Mouse (Mus musculus) adipocyte (in vitro differentiated cells): ENCODE measurements around the gene Polm.
"Not testable (repeated sequence)": the region's sequence is repeated elsewhere in the genome, so short reads cannot be mapped to it uniquely, and the experiment has no call there.

ENCODE experiments used
- DNase-seq: peaks from one replicate; pipeline ENCODE4 v3.0.0-alpha.2; 2016; ENCODE audit warnings: low spot score

Gene Polm

GRCm38 (mm10) chr11:5855481-5855880 is 17.7 kb upstream of the Polm start:
- DNase-seq: no peak

DNA sequence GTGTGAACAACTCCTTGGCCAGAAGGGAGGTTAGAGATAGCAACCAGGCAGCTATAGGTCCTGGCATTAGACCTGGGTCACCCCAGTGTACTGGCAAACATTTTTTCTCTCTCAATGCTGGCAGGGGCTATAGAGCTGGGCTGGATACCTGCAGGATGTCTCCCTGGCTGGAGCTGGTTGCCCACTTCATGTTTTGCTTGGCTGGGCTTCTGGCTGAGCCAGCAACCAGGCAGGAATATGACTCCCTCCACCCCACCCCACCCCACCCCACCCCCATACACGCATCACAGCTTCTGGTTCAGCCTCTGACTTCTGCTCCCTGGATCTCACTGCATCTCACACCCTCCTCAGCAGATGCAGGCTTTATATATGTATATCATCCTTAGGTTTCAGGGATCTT is 14.5 kb upstream of the Polm start:
- DNase-seq: no peak

DNA sequence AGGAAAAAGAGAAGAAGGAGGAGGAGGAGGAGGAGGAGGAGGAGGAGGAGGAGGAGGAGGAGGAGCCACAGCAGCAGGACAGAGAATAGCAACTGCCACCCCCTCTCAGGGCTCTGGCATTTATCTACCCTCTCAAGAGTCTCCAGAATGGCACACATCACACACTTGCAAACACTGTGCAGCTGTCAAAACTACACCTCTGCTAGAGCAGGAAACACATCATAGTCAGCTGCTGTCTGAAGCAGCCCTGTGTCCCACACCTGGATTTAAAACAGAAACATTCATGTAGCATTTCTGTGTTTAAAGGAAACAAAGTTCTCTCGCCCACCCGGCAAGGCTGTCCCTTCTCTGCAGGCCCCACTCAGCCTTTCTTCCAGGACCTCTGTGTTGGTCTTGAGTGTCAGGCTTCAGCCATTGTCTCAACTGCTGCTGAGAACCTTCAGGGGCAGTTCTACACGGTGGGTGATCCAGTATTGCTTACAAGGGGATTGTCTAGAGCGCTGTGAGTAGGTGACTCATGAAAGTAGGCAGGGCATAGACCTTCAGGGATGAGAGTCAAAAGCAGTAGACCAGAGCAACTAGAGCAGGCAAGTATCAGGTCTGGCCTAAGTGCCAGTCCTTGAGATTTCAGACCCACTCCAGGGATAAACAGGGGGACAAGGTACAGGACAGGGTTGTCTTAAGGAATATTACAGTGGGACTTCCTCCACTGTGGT is 13.4 kb upstream of the Polm start:
- no peak for DNase-seq

DNA sequence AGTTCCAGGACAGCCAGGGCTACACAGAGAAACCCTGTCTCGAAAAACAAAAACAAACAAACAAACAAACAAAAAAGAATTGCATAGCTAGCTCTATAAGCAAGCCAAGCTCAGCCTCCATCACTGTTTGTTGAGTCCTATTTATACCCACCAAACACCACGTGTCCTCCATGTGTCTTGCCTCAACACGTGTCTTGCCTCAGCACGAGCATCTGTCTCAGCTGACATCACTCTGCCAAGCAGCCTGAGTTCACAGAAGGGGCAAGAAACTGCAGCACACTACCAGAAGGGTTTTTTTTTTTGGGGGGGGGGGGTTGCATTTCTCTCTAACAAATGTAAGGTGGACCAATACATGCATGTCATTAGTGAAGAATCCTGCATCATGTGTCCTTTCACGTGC is 12.6 kb upstream of the Polm start:
- DNase-seq: no peak

- no peak for DNase-seq
These were observed 11.5 kb upstream of the Polm start for GRCm38 (mm10) chr11:5849316-5849715.

GRCm38 (mm10) chr11:5848741-5849140 is 10.9 kb upstream of the Polm start:
- DNase-seq: no peak

GRCm38 (mm10) chr11:5846639-5847345 is 9.0 kb upstream of the Polm start:
- DNase-seq: peak; percentile 21

GRCm38 (mm10) chr11:5843131-5843530 is 5.3 kb upstream of the Polm start:
- no peak for DNase-seq

DNA sequence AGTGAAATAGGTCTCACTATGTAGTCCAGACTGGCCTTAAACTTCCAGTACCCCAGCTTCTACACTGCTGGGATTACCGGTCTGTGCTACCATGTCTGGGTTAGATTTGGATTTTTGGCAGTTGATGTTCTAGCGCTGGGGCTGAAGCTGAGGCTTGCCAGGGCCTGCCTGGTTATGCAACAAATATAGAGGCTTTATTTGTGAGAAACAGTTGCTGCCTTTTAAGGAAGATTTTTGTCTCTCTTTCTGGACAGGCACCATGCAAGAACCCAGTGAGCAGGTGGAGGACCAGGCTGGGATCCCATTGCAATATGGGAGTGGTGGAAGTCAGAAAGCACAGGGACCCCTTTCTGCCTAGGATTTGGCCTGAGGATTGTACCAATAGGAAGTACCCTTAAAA is 3.9 kb upstream of the Polm start:
- DNase-seq: peak; percentile 35

DNA sequence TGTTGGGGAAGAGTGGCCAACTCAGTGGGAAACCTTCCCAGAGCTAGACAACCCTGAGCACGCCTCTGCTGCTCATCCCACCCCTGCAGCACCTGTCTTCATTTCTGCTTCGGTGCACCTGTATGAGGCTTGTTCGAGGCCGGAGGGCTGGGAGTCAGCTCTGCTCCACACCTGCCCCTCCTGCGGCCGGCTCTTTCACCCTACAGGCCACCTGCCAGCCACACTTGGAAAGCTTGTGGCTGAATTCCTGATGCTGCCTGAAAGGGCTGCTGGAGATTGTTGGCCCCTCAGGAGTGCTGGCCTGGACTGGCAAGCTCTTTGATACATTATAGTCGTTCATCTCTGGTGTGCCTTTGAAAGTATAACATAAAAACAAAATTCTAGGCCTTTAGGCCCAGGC is 2.5 kb upstream of the Polm start:
- DNase-seq: no peak

DNA sequence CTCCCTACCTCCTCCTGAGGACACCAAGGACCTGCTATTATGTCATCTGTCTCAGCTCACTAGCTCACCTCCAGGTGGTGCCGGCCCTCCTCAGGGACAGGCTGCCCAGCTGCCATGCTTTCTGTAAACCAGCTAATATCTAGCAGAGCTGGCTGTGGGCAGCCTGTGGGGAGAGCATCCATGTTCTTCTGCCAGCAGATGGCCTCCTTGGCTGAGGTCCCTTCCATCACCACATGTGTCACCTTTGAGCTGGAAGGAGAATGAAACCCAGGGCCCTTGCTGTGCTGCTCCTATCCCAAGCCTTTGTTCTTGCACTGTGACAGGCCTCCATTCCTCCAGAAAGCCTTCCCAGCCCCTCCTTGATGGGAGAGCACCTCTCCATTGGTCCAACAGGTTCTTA is 1.7 kb downstream of the Polm start:
- peak; percentile 52 for DNase-seq

DNA sequence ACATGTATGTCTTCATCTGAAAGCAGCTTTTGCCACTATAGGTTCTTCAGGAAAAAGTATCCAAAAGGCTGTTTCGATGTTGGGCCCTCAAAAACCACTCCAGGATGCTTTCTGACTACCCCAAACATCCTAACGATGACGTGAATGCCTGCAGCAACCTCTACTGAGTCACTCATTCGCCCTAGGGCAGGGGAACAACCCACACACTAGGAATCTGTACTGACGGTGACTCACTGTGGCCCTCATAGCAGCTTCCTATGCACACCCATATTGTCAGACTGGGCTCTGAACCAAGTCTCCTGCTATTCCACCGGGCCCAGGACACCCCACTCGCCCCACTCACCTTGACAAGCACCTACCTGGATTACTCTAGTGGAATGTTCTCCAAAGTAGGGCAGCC is 2.8 kb downstream of the Polm start:
- DNase-seq: no peak

DNA sequence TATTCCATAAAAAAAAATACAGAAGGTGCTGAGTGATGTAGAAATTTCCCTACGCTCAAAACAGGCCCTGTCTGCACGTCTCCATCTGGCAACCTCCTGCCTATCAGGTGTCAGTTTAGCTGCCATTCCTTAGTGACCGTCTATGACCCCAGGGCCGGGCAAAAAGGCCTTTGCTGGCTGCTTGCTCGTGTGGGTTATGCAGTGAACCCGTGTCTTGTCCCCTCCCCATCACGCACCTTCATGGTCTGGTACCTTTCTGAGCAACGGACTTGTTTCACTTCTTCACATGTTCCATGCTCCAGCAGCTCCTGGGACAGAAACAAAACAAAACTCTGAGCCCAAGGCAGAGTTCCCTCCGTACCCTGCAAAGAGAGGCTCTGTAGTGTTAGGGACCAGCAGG is 3.3 kb downstream of the Polm start:
- no peak for DNase-seq

- DNase-seq: no peak
These were observed 8.5 kb downstream of the Polm start for GRCm38 (mm10) chr11:5829327-5829726.

DNA sequence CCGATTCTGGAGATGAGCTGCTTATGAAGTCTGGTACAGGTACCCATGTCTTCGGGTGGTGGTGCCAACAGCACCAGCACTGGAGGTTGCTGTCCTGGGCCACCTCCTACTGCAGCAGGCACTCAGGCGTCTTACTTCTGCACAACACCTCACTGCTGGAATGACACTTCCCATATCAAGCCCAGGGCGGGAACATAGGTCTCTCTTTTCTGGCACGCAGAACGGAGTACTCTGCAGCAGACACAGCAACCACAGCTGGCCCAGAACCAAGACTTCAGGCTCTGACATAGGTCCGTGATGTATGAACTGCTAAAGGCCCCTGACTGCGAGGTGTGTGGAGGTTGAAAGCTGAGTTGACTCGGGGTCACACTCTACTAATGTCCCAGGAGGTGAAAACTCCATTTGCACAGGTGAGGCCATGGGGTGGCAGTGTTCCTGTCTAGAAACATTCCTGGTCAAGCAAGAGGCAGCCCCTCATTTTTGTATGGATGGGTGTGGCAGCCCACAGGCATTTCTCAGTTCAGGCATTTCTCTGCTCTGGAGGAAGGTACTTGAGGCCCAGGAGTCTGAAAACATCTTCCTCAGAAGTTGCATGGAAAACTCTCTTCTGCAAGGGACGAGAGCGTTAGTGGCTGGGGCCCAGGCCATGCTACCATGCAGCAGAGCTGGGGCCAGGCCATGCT is 9.2 kb downstream of the Polm start:
- DNase-seq: no peak

GRCm38 (mm10) chr11:5827931-5828330 is 9.9 kb downstream of the Polm start:
- no peak for DNase-seq

DNA sequence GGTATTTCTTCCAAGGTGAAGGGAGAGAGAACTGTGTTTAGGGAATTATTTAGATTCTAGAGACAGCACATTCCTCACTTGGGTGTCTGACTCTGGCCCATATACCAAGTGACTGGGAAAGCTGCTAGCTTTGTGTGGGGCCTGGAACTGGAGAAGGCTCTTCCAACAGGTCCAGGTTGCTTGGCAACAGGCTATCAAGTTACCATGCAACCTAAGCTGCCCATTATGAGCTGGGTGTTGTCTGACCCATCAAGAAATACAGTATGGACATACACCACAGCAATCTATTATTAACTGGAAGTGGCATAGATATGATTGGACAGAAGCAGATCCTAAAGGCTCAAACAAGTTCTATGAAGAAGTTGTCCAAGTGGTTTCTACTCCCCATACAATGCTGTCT is 12.4 kb downstream of the Polm start:
- DNase-seq: no peak

- DNase-seq: no peak
These were observed 18.6 kb downstream of the Polm start for GRCm38 (mm10) chr11:5819223-5819622.

DNA sequence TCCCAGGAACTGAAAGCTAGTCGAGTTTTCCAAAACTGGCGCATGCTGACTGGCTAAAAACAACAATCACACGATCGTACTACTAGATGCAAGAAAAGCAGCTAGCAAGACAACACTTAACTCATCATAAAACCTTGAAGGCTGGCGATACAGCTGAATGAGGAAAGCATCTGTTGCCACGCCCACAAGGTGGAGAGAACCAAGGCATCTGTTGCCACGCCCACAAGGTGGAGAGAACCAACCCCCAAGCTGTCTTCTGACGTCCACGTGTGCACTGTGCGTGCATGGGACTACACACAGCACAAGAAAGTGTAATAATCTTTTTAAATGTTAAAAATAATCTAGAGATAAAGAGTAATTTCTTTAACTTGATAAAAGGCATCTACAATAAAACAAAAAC is 24.4 kb downstream of the Polm start:
- DNase-seq: no peak

GRCm38 (mm10) chr11:5809487-5809886 is 28.3 kb downstream of the Polm start:
- not testable (repeated sequence) for DNase-seq

- DNase-seq: no peak
These were observed 29.9 kb downstream of the Polm start for GRCm38 (mm10) chr11:5807956-5808355.

DNA sequence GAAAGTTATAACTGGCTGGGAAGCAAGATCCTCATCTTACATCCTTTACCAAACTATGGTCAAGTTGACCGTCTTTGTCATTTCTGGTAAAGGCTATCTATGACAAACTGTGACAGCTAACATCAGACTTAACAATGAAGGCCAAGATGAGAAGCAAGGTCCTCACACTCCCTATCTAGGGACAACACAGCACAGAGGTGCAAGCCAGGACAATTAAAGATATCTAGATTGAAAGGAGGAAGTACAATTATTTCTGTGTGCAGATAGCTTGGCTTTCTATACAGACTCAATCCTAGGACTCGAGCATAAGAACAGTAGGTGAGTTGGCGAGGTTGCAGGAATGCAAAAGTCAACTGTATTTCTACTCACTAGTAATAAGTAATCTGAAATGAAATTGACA is 32.1 kb downstream of the Polm start:
- no peak for DNase-seq

DNA sequence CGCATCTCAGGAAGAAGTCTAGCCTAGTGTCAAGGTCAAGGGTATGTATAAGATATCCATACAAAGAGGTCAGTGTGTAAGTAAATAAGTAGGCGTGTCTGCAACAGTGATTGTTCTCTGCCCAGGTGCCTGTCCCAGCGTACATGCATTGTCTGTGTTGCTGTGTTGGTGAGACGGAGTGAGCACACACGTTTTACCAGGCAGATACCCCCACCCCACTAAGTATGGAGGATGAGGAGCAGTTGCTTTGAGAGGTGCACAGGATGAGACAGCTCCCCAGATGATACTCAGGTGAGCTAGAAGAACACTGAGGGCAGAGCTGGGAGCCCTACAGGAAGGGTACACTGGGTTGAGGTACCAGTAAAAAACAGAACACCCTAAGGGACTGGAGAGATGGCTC is 33.6 kb downstream of the Polm start:
- DNase-seq: no peak
